Mouse (Mus musculus) heart, embryonic 10.5 days (tissue): ENCODE data around the gene Mpp3. TPM values are rescaled to one million over a fixed set of nuclear protein-coding genes. Genes with fewer than 3 reads are reported as not detected.
A peak's percentile ranks its signal among the peaks of the same experiment; 100 is the strongest.

Experiments
- DNase-seq: peaks from one replicate; pipeline ENCODE4 v3.0.0-alpha.2; 2017; ENCODE audit warnings: low spot score
- H3K27ac ChIP-seq: fragments of 300-500 bp; sonication (generic); 2 replicates; pipeline ENCODE4 v1.5.1; 2016; ENCODE audit warnings: mild to moderate bottlenecking
- H3K27me3 ChIP-seq: fragments of 300-500 bp; sonication (generic); 2 replicates; pipeline ENCODE4 v1.6.1; 2016; ENCODE audit warnings: mild to moderate bottlenecking; ENCODE audit not compliant: poor library complexity, insufficient read depth, severe bottlenecking
- H3K36me3 ChIP-seq: fragments of 300-500 bp; sonication (generic); 2 replicates; pipeline ENCODE4 v1.6.1; 2016; ENCODE audit warnings: mild to moderate bottlenecking, moderate library complexity
- H3K4me1 ChIP-seq: fragments of 300-500 bp; sonication (generic); 2 replicates; pipeline ENCODE4 v1.6.1; 2016; ENCODE audit warnings: mild to moderate bottlenecking
- H3K4me3 ChIP-seq: fragments of 300-500 bp; sonication (generic); 2 replicates; pipeline ENCODE4 v1.5.1; 2016; ENCODE audit warnings: mild to moderate bottlenecking, moderate library complexity
- H3K9me3 ChIP-seq: fragments of 300-500 bp; sonication (generic); 2 replicates; pipeline ENCODE4 v1.6.1; 2016; ENCODE audit warnings: mild to moderate bottlenecking, moderate library complexity
- WGBS: fragments of 180-500 bp; shearing (Covaris S2); methylation state at CpG from one replicate; pipeline ENCODE4 v1.1.7; 2016; 5-methylcytosine and 5-hydroxymethylcytosine counted together
- polyA plus RNA-seq: library from polyadenylated mRNA; unstranded; fragments of >200 nt; fragmentation: Nextera tagmentation; extraction: Ambion mirVana; gene quantifications from 2 replicates; pipeline ENCODE4 v1.2.1, GENCODE M21; 2016

The Mpp3 gene
- polyA plus RNA-seq, 1 experiment from 2014 or later = 5.1 TPM

DNA sequence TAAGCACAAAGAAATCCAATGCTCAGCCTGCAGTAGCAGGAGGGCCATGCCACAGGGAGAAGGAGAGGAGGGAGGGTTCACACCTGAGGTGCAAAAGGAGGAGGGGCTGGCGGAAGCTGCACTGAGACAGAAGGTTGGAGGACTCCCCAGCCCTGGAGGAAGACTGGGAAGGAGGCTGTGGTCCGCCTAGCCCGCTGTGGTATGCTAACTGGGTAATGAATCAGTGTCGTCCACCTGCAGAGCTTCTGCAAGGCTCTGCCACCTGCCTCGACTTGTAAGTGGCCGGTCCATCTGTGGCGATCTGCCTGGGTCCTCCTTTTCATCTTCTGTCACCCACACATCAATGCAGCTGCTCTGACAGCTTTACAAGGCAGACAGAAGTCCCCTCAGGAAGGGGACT, 60.0 kb downstream of the Mpp3 start:
- Histone ChIP-seq H3K4me3 (peak overlapping the region; percentile 6; the same call in 1 of the 2 replicates), H3K27ac (peak overlapping the region; percentile 69), H3K4me1 (peaks cover 50% of the 10 kb centered on the region), H3K27me3 (peaks cover 53% of the 10 kb centered on the region), H3K36me3 (peaks cover 9% of the 10 kb centered on the region), H3K9me3 (no peaks in the 10 kb centered on the region)
- no peak for DNase-seq
- WGBS = 7% methylated on average over 7 of the region's 7 CpGs

- Histone ChIP-seq H3K4me3 (peak within 1 kb of the TSS; percentile 29), H3K36me3 (no peaks in the 10 kb centered on the region), H3K4me1 (peaks cover 55% of the 10 kb centered on the region), H3K27me3 (peaks cover 65% of the 10 kb centered on the region), H3K27ac (peak within 1 kb of the TSS; percentile 71), H3K9me3 (no peaks in the 10 kb centered on the region)
- WGBS = 21% methylated on average over 10 of the region's 10 CpGs
- no peak for DNase-seq
Observed at GRCm38 (mm10) chr11:101966965-101967614, 61.2 kb downstream of the Mpp3 start, which contains the start of gene Sost. TSS of gene Sost (minus strand) at chr11:101967015.

- no peaks in the 10 kb centered on the region for H3K9me3 ChIP-seq
- H3K27me3 ChIP-seq = peaks cover 80% of the 10 kb centered on the region
- H3K4me3 ChIP-seq = peak overlapping the region; percentile 29; the same call in 1 of the 2 replicates
- H3K4me1 ChIP-seq = peaks cover 55% of the 10 kb centered on the region
- DNase-seq = no peak
- no peaks in the 10 kb centered on the region for H3K36me3 ChIP-seq
- H3K27ac ChIP-seq = no peak overlapping the region; the same call in 1 of the 2 replicates
- 19% methylated on average over 2 of the region's 2 CpGs for WGBS
Observed at GRCm38 (mm10) chr11:101965553-101965952, 62.7 kb downstream of the Mpp3 start.

DNA sequence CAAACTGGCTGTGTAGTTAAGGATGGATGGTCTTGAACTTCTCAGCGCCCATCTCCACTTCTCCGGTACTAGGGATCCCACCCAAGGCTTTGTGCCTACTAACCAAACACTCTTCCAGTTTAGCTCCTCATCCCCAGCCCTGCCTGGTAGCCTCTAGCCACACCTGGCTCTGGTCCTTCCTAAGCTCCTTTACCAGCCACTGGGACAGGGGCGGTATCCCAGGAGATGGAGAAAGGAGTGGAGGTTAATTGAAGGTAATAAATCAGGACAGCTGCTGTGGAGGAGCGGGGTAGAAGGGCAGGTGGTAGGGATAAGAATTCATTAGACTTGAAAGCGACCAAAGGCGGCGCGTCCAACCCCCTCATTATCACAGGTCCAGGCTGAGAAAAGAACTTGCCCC, 63.6 kb downstream of the Mpp3 start:
- WGBS = under 1% methylated on average over 8 of the region's 8 CpGs
- peaks cover 85% of the 10 kb centered on the region for H3K27me3 ChIP-seq
- DNase-seq = no peak
- no peaks in the 10 kb centered on the region for H3K36me3 ChIP-seq
- H3K9me3 ChIP-seq = no peaks in the 10 kb centered on the region
- H3K4me1 ChIP-seq = peaks cover 55% of the 10 kb centered on the region
- H3K4me3 ChIP-seq = peak overlapping the region; percentile 71
- peak overlapping the region; percentile 88 for H3K27ac ChIP-seq

DNA sequence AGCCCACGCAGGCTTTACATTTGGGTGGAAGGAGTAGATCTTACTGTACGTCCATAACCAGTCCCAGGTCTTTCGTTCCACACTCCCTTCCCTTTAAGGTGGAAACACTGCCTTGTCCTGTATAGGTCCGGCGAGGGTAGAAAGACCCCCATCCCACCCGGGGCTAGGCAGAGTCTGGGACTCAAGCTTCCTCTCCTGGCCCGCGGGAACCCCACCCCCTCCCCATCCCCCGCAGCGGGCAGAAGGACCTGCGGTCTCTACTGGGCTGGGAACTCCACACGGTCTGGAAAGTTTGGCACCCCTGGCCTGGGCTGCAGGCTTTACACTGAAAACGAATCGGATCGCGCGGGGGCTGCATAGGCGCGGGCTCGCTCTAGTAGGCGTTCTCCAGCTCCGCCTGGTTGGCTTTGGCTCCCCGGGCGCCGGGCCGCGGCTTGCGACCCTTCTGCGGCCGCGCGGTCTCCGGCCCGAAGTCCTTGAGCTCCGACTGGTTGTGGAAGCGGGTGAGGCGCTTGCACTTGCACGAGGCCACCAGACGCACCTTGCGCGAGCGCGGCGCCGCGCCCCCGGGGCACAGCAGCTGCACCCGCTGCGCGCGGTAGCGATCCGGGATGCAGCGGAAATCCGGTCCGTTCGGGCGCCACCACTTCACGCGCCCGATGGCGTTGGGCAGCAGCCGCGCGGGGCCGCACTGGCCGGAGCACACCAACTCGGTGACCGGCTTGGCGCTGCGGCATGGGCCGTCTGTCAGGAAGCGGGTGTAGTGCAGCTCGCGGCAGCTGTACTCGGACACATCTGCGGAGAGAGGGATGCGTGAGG, 64.6 kb downstream of the Mpp3 start:
- Histone ChIP-seq H3K27me3 (peaks cover 95% of the 10 kb centered on the region), H3K36me3 (no peaks in the 10 kb centered on the region), H3K4me1 (peaks cover 55% of the 10 kb centered on the region), H3K27ac (peak overlapping the region; percentile 88), H3K4me3 (peak overlapping the region; percentile 71), H3K9me3 (no peaks in the 10 kb centered on the region)
- DNase-seq = peak; percentile 80
- under 1% methylated on average over 78 of the region's 78 CpGs for WGBS

DNA sequence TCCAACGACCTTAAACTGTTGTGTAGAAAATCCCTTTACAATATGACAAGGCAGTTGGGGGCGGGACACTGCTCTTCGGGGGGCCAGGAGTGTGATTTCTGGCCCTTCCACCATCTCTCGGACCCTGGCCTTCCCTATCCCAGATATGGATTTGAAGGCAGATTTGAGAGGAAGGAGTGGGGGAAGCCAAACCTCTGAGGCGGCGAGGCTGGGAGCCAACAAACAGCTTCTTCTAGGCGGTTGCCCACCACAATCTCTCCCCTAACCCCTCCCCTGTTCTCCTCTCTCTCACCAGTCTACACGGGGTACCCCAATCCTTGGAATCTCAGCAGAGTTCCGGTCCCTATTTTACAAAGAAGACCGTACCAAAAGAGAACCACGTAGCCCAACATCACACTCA, 65.2 kb downstream of the Mpp3 start:
- Histone ChIP-seq H3K4me1 (peaks cover 48% of the 10 kb centered on the region), H3K9me3 (no peaks in the 10 kb centered on the region), H3K27ac (peak overlapping the region; percentile 88; the same call in 1 of the 2 replicates), H3K4me3 (peak overlapping the region; percentile 71), H3K36me3 (no peaks in the 10 kb centered on the region), H3K27me3 (peaks cover 96% of the 10 kb centered on the region)
- 3% methylated on average over 11 of the region's 11 CpGs for WGBS
- no peak for DNase-seq

GRCm38 (mm10) chr11:101957476-101957875, 70.8 kb downstream of the Mpp3 start:
- no peak for DNase-seq
- Histone ChIP-seq H3K4me3 (no peak overlapping the region), H3K27me3 (peaks cover 72% of the 10 kb centered on the region), H3K36me3 (no peaks in the 10 kb centered on the region), H3K4me1 (peaks cover 12% of the 10 kb centered on the region), H3K27ac (no peak overlapping the region), H3K9me3 (no peaks in the 10 kb centered on the region)
- 68% methylated on average over 5 of the region's 5 CpGs for WGBS

DNA sequence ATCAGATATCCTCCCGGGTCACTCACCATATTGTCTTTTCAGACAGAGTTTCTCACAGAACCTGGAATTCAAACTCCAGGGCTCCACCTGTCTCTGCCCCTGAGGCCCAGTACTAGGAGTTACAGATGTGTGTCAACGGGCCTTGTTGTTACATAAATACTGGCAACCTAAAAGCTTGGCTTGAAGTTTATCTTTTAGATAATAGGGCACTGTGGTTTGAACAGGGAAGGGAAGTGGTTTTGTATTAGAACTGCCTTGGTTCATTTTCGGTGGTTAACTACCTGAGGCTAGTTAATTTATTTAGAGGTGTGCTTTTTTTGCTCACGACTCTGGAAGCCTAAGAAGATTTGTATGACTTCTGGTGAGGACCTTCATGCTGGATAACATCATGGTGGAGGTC, 74.8 kb downstream of the Mpp3 start:
- no peaks in the 10 kb centered on the region for H3K36me3 ChIP-seq
- H3K27ac ChIP-seq = peak overlapping the region; percentile 37
- 36% methylated on average over 4 of the region's 4 CpGs for WGBS
- H3K4me3 ChIP-seq = no peak overlapping the region
- peaks cover 44% of the 10 kb centered on the region; the same call in 1 of the 2 replicates for H3K27me3 ChIP-seq
- no peaks in the 10 kb centered on the region for H3K9me3 ChIP-seq
- H3K4me1 ChIP-seq = peaks cover 44% of the 10 kb centered on the region
- DNase-seq = no peak

DNA sequence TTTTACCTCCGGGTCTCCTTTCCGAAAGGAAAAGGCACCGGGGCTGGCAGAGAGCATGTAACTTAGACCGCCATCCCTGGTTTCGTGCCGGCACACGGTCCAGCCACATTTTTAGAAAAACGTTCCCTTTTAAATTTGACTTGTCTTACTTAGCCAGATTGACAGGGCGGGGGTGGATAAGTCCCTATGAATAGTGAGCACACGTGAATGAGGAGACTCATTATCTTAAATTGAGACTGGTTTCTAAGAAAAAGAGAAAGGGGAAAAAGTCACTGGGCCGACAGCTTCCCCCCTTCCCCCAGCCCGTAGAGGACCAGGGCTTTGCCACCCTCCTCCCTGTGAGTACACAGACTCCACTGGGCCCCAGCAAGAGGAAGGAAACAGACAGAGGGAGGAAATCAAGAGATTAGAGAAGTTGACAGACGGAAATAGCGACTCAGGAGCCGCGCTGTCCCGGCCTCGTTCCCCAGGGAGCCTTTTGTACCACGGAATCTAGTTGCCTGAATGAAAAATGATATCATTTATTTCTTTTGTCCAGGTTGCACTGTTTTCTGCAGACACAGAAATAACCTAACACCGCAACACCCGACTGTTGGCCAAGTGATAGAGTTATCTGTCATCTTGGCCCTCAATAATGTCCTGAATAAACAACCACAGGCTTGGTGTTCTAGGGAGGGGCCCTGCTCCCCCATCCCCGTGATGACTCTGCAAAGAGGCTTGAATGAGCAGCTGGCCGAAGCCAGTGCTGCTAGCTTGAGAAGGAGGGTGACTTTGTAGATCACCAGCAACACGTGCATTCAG, 75.5 kb downstream of the Mpp3 start:
- H3K4me1 ChIP-seq = peaks cover 47% of the 10 kb centered on the region
- peak overlapping the region; percentile 37 for H3K27ac ChIP-seq
- no peaks in the 10 kb centered on the region for H3K9me3 ChIP-seq
- peak; percentile 86 for DNase-seq
- peak overlapping the region; percentile 17 for H3K4me3 ChIP-seq
- WGBS = 22% methylated on average over 24 of the region's 24 CpGs
- peaks cover 38% of the 10 kb centered on the region; the same call in 1 of the 2 replicates for H3K27me3 ChIP-seq
- no peaks in the 10 kb centered on the region for H3K36me3 ChIP-seq

- Histone ChIP-seq H3K36me3 (no peaks in the 10 kb centered on the region), H3K27me3 (peaks cover 14% of the 10 kb centered on the region; the same call in 1 of the 2 replicates), H3K9me3 (no peaks in the 10 kb centered on the region), H3K4me3 (no peak overlapping the region), H3K4me1 (peaks cover 54% of the 10 kb centered on the region), H3K27ac (0 out of 2 replicates have a peak overlapping the region, but pooled peaks have one; percentile 7)
- 63% methylated on average over 5 of the region's 5 CpGs for WGBS
- no peak for DNase-seq
Observed at GRCm38 (mm10) chr11:101950021-101950420, 78.2 kb downstream of the Mpp3 start.
